Mouse (Mus musculus) limb, embryonic 12.5 days (tissue): ENCODE results near the gene Ctbp1. TPM values are rescaled to one million over a fixed set of nuclear protein-coding genes. Genes with fewer than 3 reads are reported as not detected.

Source experiments
- ATAC-seq: fragments of 200-750 bp; cut with Nextera tagmentation; 2 replicates; pipeline ENCODE4 v1.8.0; 2017; ENCODE audit warnings: low read depth, moderate TSS enrichment; ENCODE audit not compliant: insufficient number of reproducible peaks, insufficient read depth, low FRiP score, low TSS enrichment
- H3K27ac ChIP-seq: fragments of 300-500 bp; sonication (generic); 2 replicates; pipeline ENCODE4 v1.5.1; 2016; ENCODE audit warnings: mild to moderate bottlenecking, moderate library complexity
- H3K27me3 ChIP-seq: fragments of 300-500 bp; sonication (generic); 2 replicates; pipeline ENCODE4 v1.6.1; 2016; ENCODE audit warnings: mild to moderate bottlenecking, moderate library complexity
- H3K36me3 ChIP-seq: fragments of 300-500 bp; sonication (generic); 2 replicates; pipeline ENCODE4 v1.6.1; 2016; ENCODE audit warnings: mild to moderate bottlenecking, moderate library complexity
- H3K4me1 ChIP-seq: fragments of 300-500 bp; sonication (generic); replicated peaks from 2 replicates; pipeline ENCODE4 v1.6.1; 2016
- H3K4me2 ChIP-seq: fragments of 300-500 bp; sonication (generic); 2 replicates; pipeline ENCODE4 v1.6.1; 2016; ENCODE audit warnings: mild to moderate bottlenecking, moderate library complexity
- H3K4me3 ChIP-seq: fragments of 300-500 bp; sonication (generic); replicated peaks from 2 replicates; pipeline ENCODE4 v1.5.1; 2016; ENCODE audit warnings: mild to moderate bottlenecking
- H3K9ac ChIP-seq: fragments of 300-500 bp; sonication (generic); replicated peaks from 2 replicates; pipeline ENCODE4 v1.6.1; 2016; ENCODE audit warnings: mild to moderate bottlenecking, moderate library complexity
- H3K9me3 ChIP-seq: fragments of 300-500 bp; sonication (generic); 2 replicates; pipeline ENCODE4 v1.6.1; 2016; ENCODE audit warnings: mild to moderate bottlenecking, moderate library complexity
- WGBS: fragments of 180-500 bp; shearing (Covaris S2); methylation state at CpG from one replicate; pipeline ENCODE4 v1.1.7; 2016; 5-methylcytosine and 5-hydroxymethylcytosine counted together
- polyA plus RNA-seq: library from polyadenylated mRNA; unstranded; fragments of >200 nt; fragmentation: Nextera tagmentation; extraction: Ambion mirVana; gene quantifications from 2 replicates; pipeline ENCODE4 v1.2.1, GENCODE M21; 2016

The Ctbp1 gene
- polyA plus RNA-seq, 1 experiment from 2014 or later = 439 TPM

- Histone ChIP-seq H3K4me2 (no peak overlapping the region), H3K4me1 (no peaks in the 10 kb centered on the region; the same call in 1 of the 2 replicates), H3K9me3 (no peaks in the 10 kb centered on the region), H3K9ac (0 out of 2 replicates have a peak overlapping the region, but pooled peaks have one; percentile 18), H3K4me3 (no peak overlapping the region), H3K27me3 (no peaks in the 10 kb centered on the region), H3K27ac (no peak overlapping the region), H3K36me3 (no peaks in the 10 kb centered on the region)
- no peak for ATAC-seq
- 82% methylated on average over 14 of the region's 14 CpGs for WGBS
These were observed 66.1 kb downstream of the Ctbp1 start for GRCm38 (mm10) chr5:33208533-33209245.

DNA sequence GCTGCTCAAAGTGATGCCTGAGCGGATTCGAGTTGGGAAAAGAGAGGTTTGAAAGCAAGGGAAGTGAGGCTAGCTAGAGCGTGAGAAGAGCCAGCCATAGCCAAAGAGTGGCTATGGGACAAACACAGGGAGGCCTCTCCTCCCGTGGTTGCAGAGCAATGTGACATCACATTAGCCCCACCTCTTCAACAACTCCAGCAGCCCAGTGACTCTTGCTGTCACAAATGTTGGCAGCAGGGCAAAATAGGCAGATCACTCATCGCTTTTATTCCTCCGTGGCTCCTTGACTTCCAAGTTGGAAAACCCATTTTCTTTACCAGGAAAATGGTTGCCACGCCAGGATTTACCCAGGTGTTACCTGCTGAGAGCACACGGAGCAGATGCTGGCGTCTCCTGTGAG, 67.7 kb downstream of the Ctbp1 start:
- no peak overlapping the region for H3K27ac ChIP-seq
- H3K36me3 ChIP-seq = no peaks in the 10 kb centered on the region
- H3K27me3 ChIP-seq = no peaks in the 10 kb centered on the region
- no peaks in the 10 kb centered on the region for H3K9me3 ChIP-seq
- no peaks in the 10 kb centered on the region; the same call in 1 of the 2 replicates for H3K4me1 ChIP-seq
- no peak overlapping the region for H3K4me2 ChIP-seq
- 62% methylated on average over 9 of the region's 9 CpGs for WGBS
- H3K4me3 ChIP-seq = no peak overlapping the region
- ATAC-seq = no peak
- no peak overlapping the region for H3K9ac ChIP-seq

GRCm38 (mm10) chr5:33206328-33206727, 68.5 kb downstream of the Ctbp1 start:
- no peak overlapping the region for H3K4me3 ChIP-seq
- no peak overlapping the region for H3K27ac ChIP-seq

DNA sequence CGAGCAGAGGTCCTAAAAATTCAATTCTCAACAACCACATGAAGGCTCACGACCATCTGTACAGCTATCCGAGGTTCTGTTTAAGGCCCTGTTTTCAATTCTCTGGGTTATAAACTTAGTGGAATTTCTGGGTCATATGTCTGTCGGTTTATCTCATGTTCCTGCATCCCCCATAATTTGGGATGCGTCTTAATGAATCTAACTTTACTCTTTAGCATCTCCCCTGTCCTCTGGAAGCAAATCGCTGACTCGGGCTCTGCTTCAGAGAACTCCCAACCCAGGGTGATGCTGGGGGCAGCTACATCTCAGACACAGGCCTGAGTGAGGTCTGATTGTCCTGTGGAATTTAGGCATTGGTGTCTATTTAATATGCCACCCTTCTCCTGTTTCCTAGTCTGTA, 70.5 kb downstream of the Ctbp1 start:
- Histone ChIP-seq H3K4me2 (peak overlapping the region; percentile 53; the same call in 1 of the 2 replicates), H3K4me1 (no peaks in the 10 kb centered on the region; the same call in 1 of the 2 replicates), H3K9ac (no peak overlapping the region), H3K36me3 (no peaks in the 10 kb centered on the region), H3K27ac (no peak overlapping the region), H3K9me3 (no peaks in the 10 kb centered on the region), H3K4me3 (0 out of 2 replicates have a peak overlapping the region, but pooled peaks have one; percentile 17), H3K27me3 (no peaks in the 10 kb centered on the region)
- no peak for ATAC-seq
- WGBS = 75% methylated on average over 7 of the region's 7 CpGs

More at GRCm38 (mm10) chr5:33206328-33206727, 68.5 kb downstream of the Ctbp1 start:
- Histone ChIP-seq H3K9me3 (no peaks in the 10 kb centered on the region), H3K4me1 (no peaks in the 10 kb centered on the region; the same call in 1 of the 2 replicates), H3K27me3 (no peaks in the 10 kb centered on the region), H3K4me2 (no peak overlapping the region), H3K36me3 (no peaks in the 10 kb centered on the region), H3K9ac (no peak overlapping the region)
- 88% methylated on average over 7 of the region's 7 CpGs for WGBS
- ATAC-seq = no peak

- ATAC-seq = peak; percentile 78
- Histone ChIP-seq H3K4me3 (peak overlapping the region; percentile 17; the same call in 1 of the 2 replicates), H3K36me3 (no peaks in the 10 kb centered on the region), H3K27ac (no peak overlapping the region), H3K27me3 (no peaks in the 10 kb centered on the region), H3K9me3 (no peaks in the 10 kb centered on the region), H3K9ac (no peak overlapping the region), H3K4me2 (peak overlapping the region; percentile 53), H3K4me1 (no peaks in the 10 kb centered on the region; the same call in 1 of the 2 replicates)
- WGBS = 15% methylated on average over 9 of the region's 9 CpGs
These were observed 71.0 kb downstream of the Ctbp1 start for GRCm38 (mm10) chr5:33203691-33204242.

- no peaks in the 10 kb centered on the region for H3K27me3 ChIP-seq
- H3K9ac ChIP-seq = no peak overlapping the region
- H3K4me3 ChIP-seq = no peak overlapping the region
- H3K4me1 ChIP-seq = no peaks in the 10 kb centered on the region; the same call in 1 of the 2 replicates
- WGBS = 81% methylated on average over 6 of the region's 6 CpGs
- no peak overlapping the region for H3K27ac ChIP-seq
- H3K4me2 ChIP-seq = no peak overlapping the region
- ATAC-seq = no peak
- H3K9me3 ChIP-seq = no peaks in the 10 kb centered on the region
- no peaks in the 10 kb centered on the region for H3K36me3 ChIP-seq
These were observed 71.6 kb downstream of the Ctbp1 start for GRCm38 (mm10) chr5:33203171-33203565.

- no peak overlapping the region for H3K27ac ChIP-seq
- H3K9me3 ChIP-seq = no peaks in the 10 kb centered on the region
- no peaks in the 10 kb centered on the region for H3K27me3 ChIP-seq
- no peak overlapping the region for H3K4me3 ChIP-seq
- no peak overlapping the region for H3K4me2 ChIP-seq
- no peak overlapping the region for H3K9ac ChIP-seq
- no peaks in the 10 kb centered on the region; the same call in 1 of the 2 replicates for H3K4me1 ChIP-seq
- no peaks in the 10 kb centered on the region for H3K36me3 ChIP-seq
- 86% methylated on average over 13 of the region's 13 CpGs for WGBS
- no peak for ATAC-seq
These were observed 72.2 kb downstream of the Ctbp1 start for GRCm38 (mm10) chr5:33202516-33203170.

GRCm38 (mm10) chr5:33201697-33202096, 73.1 kb downstream of the Ctbp1 start:
- 73% methylated on average over 13 of the region's 13 CpGs for WGBS
- Histone ChIP-seq H3K4me1 (no peaks in the 10 kb centered on the region; the same call in 1 of the 2 replicates), H3K9me3 (no peaks in the 10 kb centered on the region), H3K9ac (no peak overlapping the region), H3K4me2 (no peak overlapping the region), H3K4me3 (no peak overlapping the region), H3K27ac (no peak overlapping the region), H3K36me3 (no peaks in the 10 kb centered on the region), H3K27me3 (no peaks in the 10 kb centered on the region)
- no peak for ATAC-seq

DNA sequence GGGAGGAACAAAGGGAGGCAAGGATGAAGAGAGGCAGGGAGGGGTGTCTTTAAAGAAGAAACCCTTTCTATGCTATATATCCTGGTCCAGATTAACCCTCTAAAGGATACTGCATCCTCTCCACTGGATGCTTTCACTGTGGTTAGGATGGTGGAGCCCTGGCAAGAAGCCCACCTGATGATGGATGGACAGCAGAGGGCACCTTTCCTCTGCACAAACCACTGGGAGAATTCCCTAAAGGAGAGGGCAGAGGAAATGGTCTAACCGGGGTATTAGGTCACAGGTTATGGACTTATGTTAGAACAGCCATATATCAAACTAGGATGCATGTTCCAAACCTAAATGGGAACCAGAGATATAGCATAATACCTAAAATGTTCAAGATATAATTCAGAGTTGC, 74.7 kb downstream of the Ctbp1 start:
- WGBS = 41% methylated on average over 1 of the region's 1 CpGs
- H3K4me1 ChIP-seq = no peaks in the 10 kb centered on the region; the same call in 1 of the 2 replicates
- H3K27ac ChIP-seq = no peak overlapping the region
- no peaks in the 10 kb centered on the region for H3K36me3 ChIP-seq
- H3K9me3 ChIP-seq = no peaks in the 10 kb centered on the region
- H3K9ac ChIP-seq = no peak overlapping the region
- no peak overlapping the region for H3K4me2 ChIP-seq
- no peak for ATAC-seq
- no peak overlapping the region for H3K4me3 ChIP-seq
- no peaks in the 10 kb centered on the region for H3K27me3 ChIP-seq
